Mouse (Mus musculus) left cerebral cortex, adult 18-20 months (tissue): ENCODE data around the gene Necab2. TPM values are rescaled to one million over a fixed set of nuclear protein-coding genes. Genes with fewer than 3 reads are reported as not detected.

Experiments
- DNase-seq, 2 experiments: peaks; one replicate each; pipeline ENCODE4 v3.0.0; 2021 to 2022; ENCODE audit warnings: low spot score in 2 of 2, mixed read lengths in 1 of 2
- long read RNA-seq, 2 experiments: library from polyadenylated mRNA; stranded (forward); transcript quantifications; one replicate each; pipeline ENCODE4 v2.0.0; 2021
- total RNA-seq, 2 experiments: library from RNA; stranded (reverse); gene quantifications; 2 replicates each; pipeline ENCODE4 v1.2.3; 2021

Gene Necab2
- 10 to 100 TPM; 72.8 to 99.1 TPM for total RNA-seq
- long read RNA-seq, experiment 1, transcript Necab2-201 (13 exons, 1,976 nt) = major isoform, 151 of 286 reads
- long read RNA-seq, experiment 1, partial matches to known transcripts = 119 of 286 reads
- long read RNA-seq, experiment 1, other reads (novel, unspliced or antisense) = 16 of 286 reads
- long read RNA-seq, experiment 2, transcript Necab2-201 (13 exons, 1,976 nt) = major isoform, 92 of 181 reads
- long read RNA-seq, experiment 2, partial matches to known transcripts = 76 of 181 reads
- long read RNA-seq, experiment 2, other reads (novel, unspliced or antisense) = 13 of 181 reads

- peak; percentile 87 for DNase-seq
These were observed at the start of gene Necab2 for GRCm38 (mm10) chr8:119446211-119446989. TSS of gene Necab2 (plus strand) at chr8:119446719.

GRCm38 (mm10) chr8:119398558-119398957 lies 48.0 kb upstream of the Necab2 start:
- no peak for DNase-seq

GRCm38 (mm10) chr8:119399255-119399654 lies 47.3 kb upstream of the Necab2 start:
- no peak for DNase-seq

- DNase-seq = no peak
These were observed 46.3 kb upstream of the Necab2 start for GRCm38 (mm10) chr8:119400122-119400671.

- no peak for DNase-seq
These were observed 45.6 kb upstream of the Necab2 start for GRCm38 (mm10) chr8:119400904-119401303.

- DNase-seq = no peak
These were observed 42.6 kb upstream of the Necab2 start for GRCm38 (mm10) chr8:119403912-119404311.

GRCm38 (mm10) chr8:119404648-119405047 lies 41.9 kb upstream of the Necab2 start:
- no peak for DNase-seq

GRCm38 (mm10) chr8:119408311-119408710 lies 38.2 kb upstream of the Necab2 start:
- no peak for DNase-seq

- DNase-seq = no peak
These were observed 34.3 kb upstream of the Necab2 start for GRCm38 (mm10) chr8:119412037-119412734.

GRCm38 (mm10) chr8:119412735-119413498 lies 33.6 kb upstream of the Necab2 start:
- DNase-seq = peak; percentile 80 to 82

GRCm38 (mm10) chr8:119413605-119414004 lies 32.9 kb upstream of the Necab2 start:
- DNase-seq = no peak

- no peak for DNase-seq
These were observed 26.2 kb upstream of the Necab2 start for GRCm38 (mm10) chr8:119420318-119420717.

- DNase-seq = no peak
These were observed 24.9 kb upstream of the Necab2 start for GRCm38 (mm10) chr8:119421603-119422122.

GRCm38 (mm10) chr8:119422123-119422711 lies 24.3 kb upstream of the Necab2 start:
- no peak for DNase-seq

GRCm38 (mm10) chr8:119423631-119424141 lies 22.8 kb upstream of the Necab2 start:
- no peak for DNase-seq

- no peak for DNase-seq
These were observed 22.3 kb upstream of the Necab2 start for GRCm38 (mm10) chr8:119424199-119424733.

- no peak for DNase-seq
These were observed 21.8 kb upstream of the Necab2 start for GRCm38 (mm10) chr8:119424740-119425139.

GRCm38 (mm10) chr8:119425533-119425932 lies 21.0 kb upstream of the Necab2 start:
- DNase-seq = no peak

- no peak for DNase-seq
These were observed 20.3 kb upstream of the Necab2 start for GRCm38 (mm10) chr8:119426069-119426735.
